Mouse (Mus musculus): ENCODE measurements around the gene Oas1a. TPM values are rescaled to one million over a fixed set of nuclear protein-coding genes. Genes with fewer than 3 reads are reported as not detected.
"Not testable (repeated sequence)": the region's sequence is repeated elsewhere in the genome, so short reads cannot be mapped to it uniquely, and the experiment has no call there.

Oas1a gene
- polyA plus RNA-seq, 1 experiment from 2014 or later = 8.9 TPM

- not testable (repeated sequence) for H3K4me3 ChIP-seq (ENCODE audit: low read length); H3K4me1 ChIP-seq (ENCODE audit: control insufficient read depth, insufficient read depth, low read length); H3K4me2 ChIP-seq (ENCODE audit: low read depth, low read length); H3K27me3 ChIP-seq (replicated peaks; ENCODE audit: control insufficient read depth, insufficient read depth, low read length); H3K9ac ChIP-seq (ENCODE audit: low read depth, low read length); H3K36me3 ChIP-seq (ENCODE audit: control insufficient read depth, insufficient read depth, low read length); H3K9me3 ChIP-seq (ENCODE audit: control insufficient read depth, low read length)
- peak; percentile 74 for ATAC-seq
- WGBS = 67% methylated on average over 4 of the region's 4 CpGs
- peak overlapping the region; percentile 66 for H3K27ac ChIP-seq (ENCODE audit: low read length)
Observed at GRCm38 (mm10) chr5:120924520-120924919, 17.2 kb upstream of the Oas1a start.

GRCm38 (mm10) chr5:120923969-120924368 lies 16.6 kb upstream of the Oas1a start:
- no peak overlapping the region for H3K4me3 ChIP-seq (ENCODE audit: low read length)
- ATAC-seq = peak; percentile 85
- H3K27ac ChIP-seq (ENCODE audit: low read length) = peak overlapping the region; percentile 66
- H3K4me2 ChIP-seq (ENCODE audit: low read depth, low read length) = no peak overlapping the region
- peaks cover 3% of the 10 kb centered on the region; the same call in 1 of the 2 replicates for H3K4me1 ChIP-seq (ENCODE audit: control insufficient read depth, insufficient read depth, low read length)
- H3K9me3 ChIP-seq (ENCODE audit: control insufficient read depth, low read length) = no peaks in the 10 kb centered on the region
- no peak overlapping the region for H3K9ac ChIP-seq (ENCODE audit: low read depth, low read length)
- H3K27me3 ChIP-seq (replicated peaks; ENCODE audit: control insufficient read depth, insufficient read depth, low read length) = no peaks in the 10 kb centered on the region
- no peaks in the 10 kb centered on the region for H3K36me3 ChIP-seq (ENCODE audit: control insufficient read depth, insufficient read depth, low read length)
- WGBS = 46% methylated on average over 4 of the region's 4 CpGs

- H3K9ac ChIP-seq (ENCODE audit: low read depth, low read length) = no peak overlapping the region
- no peaks in the 10 kb centered on the region for H3K27me3 ChIP-seq (replicated peaks; ENCODE audit: control insufficient read depth, insufficient read depth, low read length)
- ATAC-seq = no peak
- WGBS = 77% methylated on average over 3 of the region's 3 CpGs
- H3K9me3 ChIP-seq (ENCODE audit: control insufficient read depth, low read length) = no peaks in the 10 kb centered on the region
- no peak overlapping the region for H3K27ac ChIP-seq (ENCODE audit: low read length)
- no peak overlapping the region for H3K4me2 ChIP-seq (ENCODE audit: low read depth, low read length)
- H3K36me3 ChIP-seq (ENCODE audit: control insufficient read depth, insufficient read depth, low read length) = no peaks in the 10 kb centered on the region
- H3K4me1 ChIP-seq (ENCODE audit: control insufficient read depth, insufficient read depth, low read length) = no peaks in the 10 kb centered on the region
- no peak overlapping the region for H3K4me3 ChIP-seq (ENCODE audit: low read length)
Observed at GRCm38 (mm10) chr5:120920296-120920695, 13.0 kb upstream of the Oas1a start.

- H3K4me2 ChIP-seq (ENCODE audit: low read depth, low read length); H3K27me3 ChIP-seq (replicated peaks; ENCODE audit: control insufficient read depth, insufficient read depth, low read length); H3K4me1 ChIP-seq (ENCODE audit: control insufficient read depth, insufficient read depth, low read length); H3K27ac ChIP-seq (ENCODE audit: low read length); H3K36me3 ChIP-seq (ENCODE audit: control insufficient read depth, insufficient read depth, low read length); H3K9ac ChIP-seq (ENCODE audit: low read depth, low read length); ATAC-seq; H3K9me3 ChIP-seq (ENCODE audit: control insufficient read depth, low read length); H3K4me3 ChIP-seq (ENCODE audit: low read length): not testable (repeated sequence)
- WGBS = 73% methylated on average over 2 of the region's 2 CpGs
Observed at GRCm38 (mm10) chr5:120919156-120919935, 12.0 kb upstream of the Oas1a start.

GRCm38 (mm10) chr5:120914204-120914603 lies 6.9 kb upstream of the Oas1a start, which contains the start of gene Oas1d:
Oas1d (plus strand) TSS chr5:120914536.
- not testable (repeated sequence) for H3K9ac ChIP-seq (ENCODE audit: low read depth, low read length); H3K9me3 ChIP-seq (ENCODE audit: control insufficient read depth, low read length); H3K27me3 ChIP-seq (replicated peaks; ENCODE audit: control insufficient read depth, insufficient read depth, low read length)

GRCm38 (mm10) chr5:120908196-120908920 lies 1.0 kb upstream of the Oas1a start:
- WGBS = 60% methylated on average over 7 of the region's 7 CpGs
- Histone ChIP-seq H3K9me3 (ENCODE audit: control insufficient read depth, low read length) (no peaks in the 10 kb centered on the region), H3K4me1 (ENCODE audit: control insufficient read depth, insufficient read depth, low read length) (no peaks in the 10 kb centered on the region), H3K4me2 (ENCODE audit: low read depth, low read length) (no peak overlapping the region), H3K36me3 (ENCODE audit: control insufficient read depth, insufficient read depth, low read length) (no peaks in the 10 kb centered on the region), H3K27me3 (replicated peaks; ENCODE audit: control insufficient read depth, insufficient read depth, low read length) (no peaks in the 10 kb centered on the region; the same call in 1 of the 2 replicates), H3K27ac (ENCODE audit: low read length) (no peak overlapping the region), H3K9ac (ENCODE audit: low read depth, low read length) (no peak overlapping the region), H3K4me3 (ENCODE audit: low read length) (no peak overlapping the region)
- no peak for ATAC-seq

More at GRCm38 (mm10) chr5:120914204-120914603, 6.9 kb upstream of the Oas1a start, which contains the start of gene Oas1d:
- 37% methylated on average over 8 of the region's 8 CpGs for WGBS
- not testable (repeated sequence) for H3K4me3 ChIP-seq (ENCODE audit: low read length); ATAC-seq; H3K4me2 ChIP-seq (ENCODE audit: low read depth, low read length); H3K27ac ChIP-seq (ENCODE audit: low read length); H3K4me1 ChIP-seq (ENCODE audit: control insufficient read depth, insufficient read depth, low read length); H3K36me3 ChIP-seq (ENCODE audit: control insufficient read depth, insufficient read depth, low read length)

GRCm38 (mm10) chr5:120902056-120902455 lies 5.3 kb downstream of the Oas1a start:
- WGBS = 89% methylated on average over 5 of the region's 5 CpGs

GRCm38 (mm10) chr5:120900666-120901065 lies 6.7 kb downstream of the Oas1a start:
- Histone ChIP-seq H3K27me3 (replicated peaks; ENCODE audit: control insufficient read depth, insufficient read depth, low read length) (no peaks in the 10 kb centered on the region), H3K27ac (ENCODE audit: low read length) (no peak overlapping the region), H3K9ac (ENCODE audit: low read depth, low read length) (no peak overlapping the region), H3K9me3 (ENCODE audit: control insufficient read depth, low read length) (no peaks in the 10 kb centered on the region), H3K4me2 (ENCODE audit: low read depth, low read length) (no peak overlapping the region), H3K36me3 (ENCODE audit: control insufficient read depth, insufficient read depth, low read length) (no peaks in the 10 kb centered on the region), H3K4me3 (ENCODE audit: low read length) (no peak overlapping the region), H3K4me1 (ENCODE audit: control insufficient read depth, insufficient read depth, low read length) (no peaks in the 10 kb centered on the region)
- WGBS = 53% methylated on average over 1 of the region's 1 CpGs
- ATAC-seq = no peak

More at GRCm38 (mm10) chr5:120902056-120902455, 5.3 kb downstream of the Oas1a start:
- H3K9me3 ChIP-seq (ENCODE audit: control insufficient read depth, low read length) = no peaks in the 10 kb centered on the region
- no peak overlapping the region for H3K4me3 ChIP-seq (ENCODE audit: low read length)
- H3K4me1 ChIP-seq (ENCODE audit: control insufficient read depth, insufficient read depth, low read length) = no peaks in the 10 kb centered on the region
- H3K27ac ChIP-seq (ENCODE audit: low read length) = no peak overlapping the region
- H3K9ac ChIP-seq (ENCODE audit: low read depth, low read length) = no peak overlapping the region
- no peaks in the 10 kb centered on the region for H3K36me3 ChIP-seq (ENCODE audit: control insufficient read depth, insufficient read depth, low read length)
- H3K27me3 ChIP-seq (replicated peaks; ENCODE audit: control insufficient read depth, insufficient read depth, low read length) = no peaks in the 10 kb centered on the region
- no peak for ATAC-seq
- H3K4me2 ChIP-seq (ENCODE audit: low read depth, low read length) = no peak overlapping the region

- Histone ChIP-seq H3K4me3 (ENCODE audit: low read length) (no peak overlapping the region), H3K36me3 (ENCODE audit: control insufficient read depth, insufficient read depth, low read length) (no peaks in the 10 kb centered on the region), H3K27ac (ENCODE audit: low read length) (no peak overlapping the region), H3K9me3 (ENCODE audit: control insufficient read depth, low read length) (no peaks in the 10 kb centered on the region), H3K9ac (ENCODE audit: low read depth, low read length) (no peak overlapping the region), H3K27me3 (replicated peaks; ENCODE audit: control insufficient read depth, insufficient read depth, low read length) (no peaks in the 10 kb centered on the region), H3K4me1 (ENCODE audit: control insufficient read depth, insufficient read depth, low read length) (no peaks in the 10 kb centered on the region), H3K4me2 (ENCODE audit: low read depth, low read length) (no peak overlapping the region)
- ATAC-seq = no peak
Observed at GRCm38 (mm10) chr5:120898726-120899125, 8.6 kb downstream of the Oas1a start.

All from intestine, embryonic 16.5 days (tissue).